Mouse (Mus musculus) E14TG2a.4 (cell line): ENCODE measurements around the gene Eppin.

Source experiments
- CTCF ChIP-seq: conservative IDR thresholded peaks from 2 replicates; pipeline ENCODE4 v1.5.1; 2014; ENCODE audit warnings: low read length
- NANOG ChIP-seq: IDR thresholded peaks from 2 replicates; pipeline ENCODE4 v1.6.1; 2014; ENCODE audit warnings: borderline replicate concordance, low read length, mixed read lengths

- TF ChIP-seq CTCF: no peak
- TF ChIP-seq NANOG: no peak
These were observed 44.1 kb downstream of the Eppin start for GRCm38 (mm10) chr2:164549338-164549737.
